Mouse (Mus musculus): ENCODE measurements around the gene Gm19410.

Gm19410 gene

GRCm38 (mm10) chr8:35765499-35766193 is at the start of gene Gm19410:
TSS of gene Gm19410 (plus strand) at chr8:35765790.
- no peak for DNase-seq (ENCODE audit: low read depth, low spot score)

GRCm38 (mm10) chr8:35730776-35731175 is 34.8 kb upstream of the Gm19410 start:
- no peak for DNase-seq (ENCODE audit: low read depth, low spot score)

- no peak for DNase-seq (ENCODE audit: low read depth, low spot score)
These were observed 30.2 kb upstream of the Gm19410 start for GRCm38 (mm10) chr8:35735438-35735837.

DNA sequence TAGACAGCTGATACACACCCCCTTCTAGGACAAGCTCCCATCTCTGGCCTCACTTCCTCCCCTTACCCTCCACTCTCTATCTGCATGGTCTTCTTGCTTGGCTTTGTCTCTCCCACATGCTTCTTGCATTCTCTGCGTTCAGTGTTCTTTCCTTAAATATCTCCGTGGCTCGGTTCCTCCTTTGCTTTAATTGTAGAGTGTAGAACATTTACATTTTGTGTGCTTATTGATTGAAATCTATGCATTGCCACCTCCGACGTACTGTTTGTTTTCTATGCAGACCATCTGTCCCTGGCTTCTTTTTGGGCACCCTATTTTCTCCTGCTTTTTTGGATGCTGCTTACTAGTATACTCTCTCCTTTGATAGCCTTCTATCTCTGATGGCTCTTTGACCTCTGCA is 9.4 kb upstream of the Gm19410 start:
- DNase-seq (ENCODE audit: low read depth, low spot score) = no peak

DNA sequence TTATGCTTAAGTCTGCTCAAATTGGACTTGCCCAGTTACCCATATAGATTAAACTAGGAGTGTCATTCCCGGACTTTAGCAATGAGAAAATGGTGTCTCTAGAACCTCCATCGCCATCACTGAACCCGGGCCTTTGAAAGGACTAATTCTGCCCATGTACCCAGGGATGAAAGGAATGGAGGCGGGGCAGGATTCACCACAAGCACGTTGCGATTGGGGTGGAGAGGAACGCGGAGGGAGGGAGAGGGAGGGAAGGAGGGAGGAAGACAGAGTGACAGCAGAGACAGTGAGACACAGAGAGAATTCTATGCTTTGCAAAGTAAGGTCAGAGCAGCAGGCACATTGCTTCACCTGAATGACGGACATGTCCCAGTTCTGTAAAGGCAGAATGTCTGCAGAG is 570 bp upstream of the Gm19410 start:
- no peak for DNase-seq (ENCODE audit: low read depth, low spot score)

DNA sequence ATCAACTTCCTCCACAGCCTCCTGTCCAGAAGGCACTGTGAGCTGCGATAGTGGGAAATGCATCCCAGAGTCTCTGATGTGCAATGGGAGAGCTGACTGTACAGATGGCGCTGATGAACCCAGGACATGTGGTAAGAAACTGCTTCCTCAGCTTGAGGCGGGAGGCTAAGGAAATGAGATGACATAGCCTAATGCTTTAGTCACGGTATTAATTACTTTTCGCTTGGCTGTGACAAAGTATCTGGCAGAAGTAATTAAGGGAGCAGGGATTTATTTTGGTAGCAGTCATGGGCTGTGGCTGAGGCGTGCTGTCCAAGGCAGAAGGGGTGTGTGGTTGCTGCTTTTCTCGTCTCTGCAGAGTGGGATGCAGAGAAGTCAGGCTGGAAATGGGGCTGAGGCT is 7.9 kb downstream of the Gm19410 start:
- no peak for DNase-seq (ENCODE audit: low read depth, low spot score)

Measured in c-Kit-negative CD71-positive TER-119-positive erythroid progenitor cells, embryonic 14.5 days (primary cell).